Mouse (Mus musculus): Measurements from ENCODE around the gene Olfr921.

GRCm38 (mm10) chr9:38744619-38745315 is 28.1 kb upstream of the Olfr921 start:
- no peak for TF ChIP-seq CTCF (IDR thresholded peaks at IDR 0.05)
- TF ChIP-seq POLR2A (IDR thresholded peaks at IDR 0.05; ENCODE audit: insufficient read depth, low read depth, low read length), result no peak

All from heart, adult 2 months (tissue).